Mouse (Mus musculus) small intestine, adult 2 months (tissue): Measurements from ENCODE around the gene Shroom3.

Experiments
- CTCF ChIP-seq: fragments of 200-500 bp; IDR thresholded peaks from 2 replicates; pipeline ENCODE4 v1.5.1; 2012; ENCODE audit warnings: low read depth, mild to moderate bottlenecking, control low read depth, inconsistent platforms, low read length, moderate library complexity, mixed read lengths; ENCODE audit not compliant: insufficient replicate concordance, insufficient read length; ENCODE audit errors: extremely low read depth
- POLR2A ChIP-seq: fragments of 200-500 bp; IDR thresholded peaks from 2 replicates; pipeline ENCODE4 v1.6.1; 2012; ENCODE audit warnings: low read depth, mild to moderate bottlenecking, control low read depth, inconsistent platforms, low read length, moderate library complexity

GRCm38 (mm10) chr5:92917755-92918154, 234.5 kb downstream of the Shroom3 start:
- no peak for TF ChIP-seq CTCF
- no peak for TF ChIP-seq POLR2A
